Mouse (Mus musculus) lung, adult 2 months (tissue): Measurements from ENCODE around the gene Ambp. TPM values are rescaled to one million over a fixed set of nuclear protein-coding genes. Genes with fewer than 3 reads are reported as not detected.

Experiments
- DNase-seq: peaks from one replicate; pipeline ENCODE4 v3.0.0; 2022
- H3K4me1 ChIP-seq: fragments of 200-500 bp; 2 replicates; pipeline ENCODE4 v1.6.1; 2011; ENCODE audit warnings: low read length; ENCODE audit not compliant: control insufficient read depth, insufficient read depth
- H3K4me3 ChIP-seq: fragments of 200-500 bp; replicated peaks from 2 replicates; pipeline ENCODE3; 2011; ENCODE audit warnings: low read depth, mild to moderate bottlenecking, control low read depth, low read length; ENCODE audit errors: extremely low read depth
- CTCF ChIP-seq: fragments of 200-500 bp; IDR thresholded peaks from 2 replicates; pipeline ENCODE4 v1.5.1; 2011; ENCODE audit warnings: mild to moderate bottlenecking, low read length, control low read depth; ENCODE audit not compliant: insufficient read depth
- POLR2A ChIP-seq: fragments of 200-500 bp; IDR thresholded peaks from 2 replicates; pipeline ENCODE4 v1.6.1; 2011; ENCODE audit warnings: low read depth, mild to moderate bottlenecking, control low read depth, low read length, borderline replicate concordance; ENCODE audit errors: extremely low read depth
- WGBS: fragments of 180-500 bp; shearing (Covaris S2); methylation state at CpG from one replicate; pipeline ENCODE4 v1.1.7; 2018; 5-methylcytosine and 5-hydroxymethylcytosine counted together
- polyA plus RNA-seq: library from polyadenylated mRNA; depleted of rRNA; stranded (reverse); fragments of >200 nt; gene quantifications from 2 replicates; pipeline ENCODE4 v1.2.3, GENCODE M21; 2012; rRNA removed

Gene Ambp
- 0.26 and 1.4 TPM in 2 replicates for polyA plus RNA-seq

DNA sequence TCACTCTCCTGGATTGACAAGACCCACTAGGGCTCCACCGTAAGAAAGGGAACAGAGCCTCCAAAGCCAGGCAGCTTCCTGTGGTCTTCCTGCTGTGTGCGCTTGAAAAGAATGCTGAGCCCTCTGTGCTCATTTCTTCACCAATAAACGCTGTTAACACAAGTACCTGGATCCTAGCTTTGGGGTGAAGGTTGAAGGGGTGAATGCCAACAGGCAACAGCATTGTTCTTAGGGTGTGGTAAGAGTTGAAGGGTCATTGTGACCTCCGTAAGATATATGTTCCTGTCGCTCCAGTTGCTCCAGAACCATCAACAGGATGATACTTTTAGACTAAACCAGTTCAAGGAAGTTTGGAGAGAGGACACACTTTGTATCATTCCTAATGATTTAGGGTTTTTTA lies at the start of gene Ambp:
TSS of gene Ambp (minus strand) at position 101 of the 400 bp plus-strand sequence.
- WGBS, result 59% methylated on average over 5 of the region's 5 CpGs
- TF ChIP-seq CTCF (no peak), POLR2A (no peak)
- Histone ChIP-seq H3K4me1 (no peaks in the 10 kb centered on the region), H3K4me3 (no peak within 1 kb of the TSS)
- DNase-seq, result no peak

- no peak for DNase-seq
- TF ChIP-seq POLR2A, result no peak
- no peak for TF ChIP-seq CTCF
- Histone ChIP-seq H3K4me1 (no peaks in the 10 kb centered on the region), H3K4me3 (no peak overlapping the region)
- WGBS, result 78% methylated on average over 7 of the region's 7 CpGs
These were observed 49.3 kb upstream of the Ambp start for GRCm38 (mm10) chr4:63203874-63204273.

- H3K4me3 ChIP-seq, result no peak overlapping the region
- WGBS, result 78% methylated on average over 5 of the region's 5 CpGs
- no peak for DNase-seq
- no peak for TF ChIP-seq CTCF
- TF ChIP-seq POLR2A, result no peak
- no peaks in the 10 kb centered on the region for H3K4me1 ChIP-seq
These were observed 44.8 kb upstream of the Ambp start for GRCm38 (mm10) chr4:63199366-63199765.

- DNase-seq, result no peak
- WGBS, result 54% methylated on average over 2 of the region's 2 CpGs
- TF ChIP-seq CTCF, result no peak
- no peak for TF ChIP-seq POLR2A
- no peaks in the 10 kb centered on the region for H3K4me1 ChIP-seq
- H3K4me3 ChIP-seq, result no peak overlapping the region
These were observed 39.8 kb upstream of the Ambp start for GRCm38 (mm10) chr4:63194366-63194765.

DNA sequence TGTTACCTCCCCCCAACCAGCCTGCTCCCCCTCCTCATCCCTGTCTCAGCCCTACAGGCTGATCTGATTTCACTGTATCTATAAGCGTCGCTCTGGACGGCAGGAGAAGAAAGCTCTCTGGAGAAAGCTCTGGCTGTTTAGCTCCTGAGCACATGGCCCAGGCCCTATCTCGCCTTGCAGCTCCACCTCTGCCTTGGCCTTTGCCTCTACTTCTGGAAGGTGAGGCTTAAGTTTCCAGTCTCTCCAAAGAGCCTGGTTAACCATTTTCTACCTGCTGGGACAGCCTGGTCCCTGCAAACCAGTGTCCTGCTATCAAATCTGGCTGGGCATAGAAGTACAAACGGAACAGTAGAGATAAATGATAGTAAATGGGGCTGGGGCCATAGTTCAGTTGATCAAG lies 37.0 kb upstream of the Ambp start:
- WGBS, result 66% methylated on average over 5 of the region's 5 CpGs
- TF ChIP-seq CTCF, result no peak
- H3K4me3 ChIP-seq, result no peak overlapping the region
- no peaks in the 10 kb centered on the region for H3K4me1 ChIP-seq
- no peak for DNase-seq

DNA sequence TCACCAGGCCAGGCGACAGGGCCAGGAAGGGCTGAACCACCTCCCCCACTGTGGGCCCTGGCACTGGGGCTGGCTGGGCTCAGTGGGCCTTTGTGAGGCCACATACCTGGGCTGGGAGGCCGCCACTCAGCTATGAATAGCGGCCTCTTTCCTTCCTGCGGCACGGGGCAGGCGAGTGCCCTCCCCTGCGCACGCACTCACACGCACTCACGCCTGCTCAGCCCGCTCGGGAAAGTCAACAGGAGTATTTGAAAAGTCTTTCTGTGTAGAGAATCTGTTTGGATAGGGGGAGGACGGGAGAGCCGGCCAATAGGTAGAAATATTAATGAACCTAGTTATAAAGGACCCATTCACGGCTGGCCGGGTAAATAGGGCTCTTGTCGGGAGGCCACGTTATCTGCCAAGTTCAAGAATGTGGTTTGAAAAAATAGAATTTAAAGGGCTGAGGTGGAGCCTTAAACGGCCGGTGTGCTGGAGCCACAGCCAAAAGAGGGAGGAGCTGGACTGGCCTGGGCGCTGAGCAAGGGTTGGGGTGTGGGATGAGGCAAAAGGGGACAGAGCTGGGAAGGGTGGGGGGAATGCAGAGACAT lies 31.8 kb upstream of the Ambp start:
- no peaks in the 10 kb centered on the region for H3K4me1 ChIP-seq
- no peak for TF ChIP-seq POLR2A
- TF ChIP-seq CTCF, result no peak
- no peak overlapping the region for H3K4me3 ChIP-seq
- DNase-seq, result peak; percentile 46
- 49% methylated on average over 21 of the region's 21 CpGs for WGBS

- WGBS, result 6% methylated on average over 5 of the region's 5 CpGs
- peak; percentile 39 for DNase-seq
- TF ChIP-seq CTCF (peak; percentile 73), POLR2A (no peak)
- Histone ChIP-seq H3K4me1 (no peaks in the 10 kb centered on the region), H3K4me3 (no peak overlapping the region)
These were observed 27.0 kb upstream of the Ambp start for GRCm38 (mm10) chr4:63181556-63181955.

DNA sequence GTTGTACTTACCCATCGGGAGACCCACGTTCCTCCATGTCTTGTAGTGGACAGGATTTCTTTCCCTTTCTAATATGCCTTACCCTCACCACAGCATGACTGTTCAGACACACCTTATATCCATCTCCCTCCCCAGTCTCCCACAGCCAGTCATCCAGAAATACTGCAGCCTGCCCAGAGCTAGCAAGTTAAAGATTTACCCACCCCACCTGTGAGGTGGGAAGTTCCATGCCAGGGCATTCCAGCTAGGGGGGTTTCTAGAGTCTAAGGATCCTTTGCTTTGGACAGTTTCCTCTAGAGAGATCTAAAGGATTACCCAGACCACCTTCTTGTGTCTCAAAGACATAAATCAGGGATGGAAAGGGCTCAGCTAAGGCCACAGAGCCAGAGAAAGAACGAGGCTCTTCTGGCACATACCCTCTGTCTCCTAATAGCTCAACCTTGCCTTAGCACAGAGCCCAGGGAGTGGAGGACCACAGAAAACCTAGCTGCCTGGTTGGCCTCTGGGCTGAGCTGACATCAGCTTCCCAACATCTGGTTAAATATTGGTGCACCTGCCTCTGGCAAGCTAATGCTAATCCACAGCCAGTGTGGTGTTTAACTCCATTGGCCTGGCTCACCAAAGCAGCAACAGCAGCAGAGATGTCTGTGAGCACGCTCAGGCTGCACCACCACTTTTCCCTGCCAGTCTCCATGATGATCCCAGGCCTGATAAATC lies 17.5 kb upstream of the Ambp start, which contains the start of gene Kif12:
TSS of gene Kif12 (minus strand) at position 163 of the 717 bp plus-strand sequence.
- H3K4me3 ChIP-seq, result no peak within 1 kb of the TSS
- TF ChIP-seq CTCF (no peak), POLR2A (no peak)
- 59% methylated on average over 4 of the region's 4 CpGs for WGBS
- DNase-seq, result no peak
- H3K4me1 ChIP-seq, result no peaks in the 10 kb centered on the region

DNA sequence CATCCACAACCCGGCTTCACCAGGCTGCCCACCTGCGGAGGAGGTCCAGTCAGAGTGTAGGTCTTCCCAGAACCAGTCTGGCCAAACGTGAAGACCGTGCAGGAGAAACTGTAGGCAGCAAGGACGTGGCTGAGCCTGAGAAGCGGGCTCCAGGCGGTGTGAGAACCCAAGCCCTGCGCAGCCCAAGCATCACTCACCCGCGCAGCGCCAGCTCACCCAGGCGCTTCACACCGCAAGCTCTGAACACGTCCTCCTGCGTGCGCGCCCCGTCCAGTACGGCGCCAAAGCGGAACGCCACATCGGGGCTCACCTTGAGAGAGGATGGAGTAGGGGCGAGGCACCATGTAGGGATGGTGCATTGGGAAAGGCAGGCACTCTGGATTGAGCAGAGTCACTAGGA lies 16.5 kb upstream of the Ambp start:
- Histone ChIP-seq H3K4me1 (no peaks in the 10 kb centered on the region), H3K4me3 (no peak overlapping the region)
- no peak for TF ChIP-seq CTCF
- no peak for TF ChIP-seq POLR2A
- WGBS, result 38% methylated on average over 24 of the region's 24 CpGs
- DNase-seq, result no peak

GRCm38 (mm10) chr4:63170061-63170460 lies 15.5 kb upstream of the Ambp start:
- Histone ChIP-seq H3K4me1 (no peaks in the 10 kb centered on the region), H3K4me3 (no peak overlapping the region)
- 55% methylated on average over 4 of the region's 4 CpGs for WGBS
- no peak for DNase-seq
- TF ChIP-seq POLR2A (no peak), CTCF (no peak)

DNA sequence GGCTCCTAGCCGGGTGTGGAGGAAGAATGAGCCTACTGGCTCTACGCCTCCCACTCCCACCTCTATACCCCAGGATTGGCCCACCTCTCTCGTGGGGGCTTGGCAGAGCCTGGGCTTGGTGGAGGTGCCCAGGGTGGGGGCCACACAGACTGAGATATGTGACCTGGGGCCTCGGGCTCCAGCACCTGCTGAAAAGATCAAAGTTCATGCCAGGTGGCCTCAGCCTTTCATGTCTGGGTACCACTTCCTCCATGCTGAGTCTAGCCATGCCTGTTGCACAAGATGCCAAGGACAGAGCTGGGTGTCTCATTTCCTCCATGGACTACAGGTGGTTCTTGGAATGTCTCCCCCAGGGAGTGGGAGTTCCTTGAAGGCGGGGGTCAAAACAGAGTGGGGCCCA lies 11.7 kb upstream of the Ambp start:
- H3K4me3 ChIP-seq, result no peak overlapping the region
- no peak for DNase-seq
- 75% methylated on average over 5 of the region's 5 CpGs for WGBS
- no peaks in the 10 kb centered on the region for H3K4me1 ChIP-seq
- TF ChIP-seq POLR2A (no peak), CTCF (no peak)
